Mouse (Mus musculus): ENCODE data around the gene Kalrn. TPM values are rescaled to one million over a fixed set of nuclear protein-coding genes. Genes with fewer than 3 reads are reported as not detected.
A peak's percentile ranks its signal among the peaks of the same experiment; 100 is the strongest.

Kalrn gene
- 278 and 304 TPM in 2 replicates for polyA plus RNA-seq (2012; rRNA removed)

GRCm38 (mm10) chr16:34573151-34573802, at the start of gene Kalrn:
Gene Kalrn (minus strand): TSS chr16:34573532.
- peaks cover 12% of the 10 kb centered on the region for H3K4me1 ChIP-seq (ENCODE audit: control insufficient read depth, insufficient read depth, low read length)
- TF ChIP-seq CTCF (IDR thresholded peaks at IDR 0.05; ENCODE audit: extremely low read depth, insufficient read depth, low read length) (no peak), POLR2A (IDR thresholded peaks at IDR 0.05; ENCODE audit: extremely low read depth, insufficient read depth, low read length) (peak; percentile 65)
- peak within 1 kb of the TSS; percentile 65 for H3K4me3 ChIP-seq (ENCODE audit: insufficient read depth, low read length)
- peak within 1 kb of the TSS; percentile 96 for H3K27ac ChIP-seq (ENCODE audit: insufficient read depth, low read length)

GRCm38 (mm10) chr16:34614021-34614420, 40.7 kb upstream of the Kalrn start:
- TF ChIP-seq POLR2A (IDR thresholded peaks at IDR 0.05; ENCODE audit: extremely low read depth, insufficient read depth, low read length): no peak
- no peak for TF ChIP-seq CTCF (IDR thresholded peaks at IDR 0.05; ENCODE audit: extremely low read depth, insufficient read depth, low read length)
- H3K27ac ChIP-seq (ENCODE audit: insufficient read depth, low read length): no peak overlapping the region
- no peaks in the 10 kb centered on the region for H3K4me1 ChIP-seq (ENCODE audit: control insufficient read depth, insufficient read depth, low read length)
- H3K4me3 ChIP-seq (ENCODE audit: insufficient read depth, low read length): no peak overlapping the region

- TF ChIP-seq POLR2A (IDR thresholded peaks at IDR 0.05; ENCODE audit: extremely low read depth, insufficient read depth, low read length) (no peak), CTCF (IDR thresholded peaks at IDR 0.05; ENCODE audit: extremely low read depth, insufficient read depth, low read length) (no peak)
- Histone ChIP-seq H3K4me1 (ENCODE audit: control insufficient read depth, insufficient read depth, low read length) (no peaks in the 10 kb centered on the region), H3K27ac (ENCODE audit: insufficient read depth, low read length) (no peak overlapping the region), H3K4me3 (ENCODE audit: insufficient read depth, low read length) (no peak overlapping the region)
These were observed 36.8 kb upstream of the Kalrn start for GRCm38 (mm10) chr16:34610137-34610536.

- no peak overlapping the region for H3K4me3 ChIP-seq (ENCODE audit: insufficient read depth, low read length)
- no peak for TF ChIP-seq POLR2A (IDR thresholded peaks at IDR 0.05; ENCODE audit: extremely low read depth, insufficient read depth, low read length)
- TF ChIP-seq CTCF (IDR thresholded peaks at IDR 0.05; ENCODE audit: extremely low read depth, insufficient read depth, low read length): peak; percentile 38
- no peaks in the 10 kb centered on the region for H3K4me1 ChIP-seq (ENCODE audit: control insufficient read depth, insufficient read depth, low read length)
- H3K27ac ChIP-seq (ENCODE audit: insufficient read depth, low read length): no peak overlapping the region
These were observed 32.3 kb upstream of the Kalrn start for GRCm38 (mm10) chr16:34605679-34606078.

- TF ChIP-seq CTCF (IDR thresholded peaks at IDR 0.05; ENCODE audit: extremely low read depth, insufficient read depth, low read length): no peak
- no peak for TF ChIP-seq POLR2A (IDR thresholded peaks at IDR 0.05; ENCODE audit: extremely low read depth, insufficient read depth, low read length)
- Histone ChIP-seq H3K4me3 (ENCODE audit: insufficient read depth, low read length) (no peak overlapping the region), H3K27ac (ENCODE audit: insufficient read depth, low read length) (no peak overlapping the region), H3K4me1 (ENCODE audit: control insufficient read depth, insufficient read depth, low read length) (no peaks in the 10 kb centered on the region)
These were observed 30.5 kb upstream of the Kalrn start for GRCm38 (mm10) chr16:34603854-34604253.

GRCm38 (mm10) chr16:34603076-34603475, 29.7 kb upstream of the Kalrn start:
- H3K4me1 ChIP-seq (ENCODE audit: control insufficient read depth, insufficient read depth, low read length): no peaks in the 10 kb centered on the region
- no peak overlapping the region for H3K27ac ChIP-seq (ENCODE audit: insufficient read depth, low read length)
- TF ChIP-seq CTCF (IDR thresholded peaks at IDR 0.05; ENCODE audit: extremely low read depth, insufficient read depth, low read length) (no peak), POLR2A (IDR thresholded peaks at IDR 0.05; ENCODE audit: extremely low read depth, insufficient read depth, low read length) (no peak)
- H3K4me3 ChIP-seq (ENCODE audit: insufficient read depth, low read length): no peak overlapping the region

GRCm38 (mm10) chr16:34601954-34602353, 28.6 kb upstream of the Kalrn start:
- H3K4me3 ChIP-seq (ENCODE audit: insufficient read depth, low read length): no peak overlapping the region
- H3K4me1 ChIP-seq (ENCODE audit: control insufficient read depth, insufficient read depth, low read length): no peaks in the 10 kb centered on the region
- TF ChIP-seq CTCF (IDR thresholded peaks at IDR 0.05; ENCODE audit: extremely low read depth, insufficient read depth, low read length): no peak
- no peak for TF ChIP-seq POLR2A (IDR thresholded peaks at IDR 0.05; ENCODE audit: extremely low read depth, insufficient read depth, low read length)
- no peak overlapping the region for H3K27ac ChIP-seq (ENCODE audit: insufficient read depth, low read length)

GRCm38 (mm10) chr16:34595294-34595693, 22.0 kb upstream of the Kalrn start:
- TF ChIP-seq CTCF (IDR thresholded peaks at IDR 0.05; ENCODE audit: extremely low read depth, insufficient read depth, low read length) (no peak), POLR2A (IDR thresholded peaks at IDR 0.05; ENCODE audit: extremely low read depth, insufficient read depth, low read length) (no peak)
- no peak overlapping the region for H3K4me3 ChIP-seq (ENCODE audit: insufficient read depth, low read length)
- H3K4me1 ChIP-seq (ENCODE audit: control insufficient read depth, insufficient read depth, low read length): no peaks in the 10 kb centered on the region
- H3K27ac ChIP-seq (ENCODE audit: insufficient read depth, low read length): no peak overlapping the region

- Histone ChIP-seq H3K27ac (ENCODE audit: insufficient read depth, low read length) (no peak overlapping the region), H3K4me1 (ENCODE audit: control insufficient read depth, insufficient read depth, low read length) (no peaks in the 10 kb centered on the region), H3K4me3 (ENCODE audit: insufficient read depth, low read length) (no peak overlapping the region)
- TF ChIP-seq POLR2A (IDR thresholded peaks at IDR 0.05; ENCODE audit: extremely low read depth, insufficient read depth, low read length) (no peak), CTCF (IDR thresholded peaks at IDR 0.05; ENCODE audit: extremely low read depth, insufficient read depth, low read length) (no peak)
These were observed 21.4 kb upstream of the Kalrn start for GRCm38 (mm10) chr16:34594597-34595262.

- no peaks in the 10 kb centered on the region for H3K4me1 ChIP-seq (ENCODE audit: control insufficient read depth, insufficient read depth, low read length)
- H3K27ac ChIP-seq (ENCODE audit: insufficient read depth, low read length): no peak overlapping the region
- TF ChIP-seq CTCF (IDR thresholded peaks at IDR 0.05; ENCODE audit: extremely low read depth, insufficient read depth, low read length) (no peak), POLR2A (IDR thresholded peaks at IDR 0.05; ENCODE audit: extremely low read depth, insufficient read depth, low read length) (no peak)
- no peak overlapping the region for H3K4me3 ChIP-seq (ENCODE audit: insufficient read depth, low read length)
These were observed 19.4 kb upstream of the Kalrn start for GRCm38 (mm10) chr16:34592696-34593095.
